Mouse (Mus musculus): Measurements from ENCODE around the gene Sirt2.

DNA sequence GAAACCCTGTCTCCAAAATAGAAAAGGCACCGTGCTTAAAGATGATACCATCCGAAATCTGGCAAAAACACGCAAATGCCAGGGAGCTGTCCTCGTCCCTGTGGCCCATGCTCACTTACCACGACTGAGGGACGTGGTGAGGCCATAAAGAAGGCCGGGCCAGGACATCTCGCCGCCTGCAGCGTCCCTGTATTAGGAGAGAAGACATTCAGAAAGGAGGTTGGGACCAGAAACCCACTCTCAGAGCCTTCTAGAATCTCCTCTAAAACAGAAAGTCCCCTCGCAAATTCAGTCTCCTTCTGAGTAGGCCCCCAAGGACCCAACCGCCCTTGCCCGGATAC, 25.2 kb upstream of the Sirt2 start:
- TF ChIP-seq CTCF (IDR thresholded peaks at IDR 0.05; ENCODE audit: low read depth) (no peak), EP300 (IDR thresholded peaks at IDR 0.05; ENCODE audit: low read depth) (no peak)
